Mouse (Mus musculus) right cerebral cortex, postnatal 25 days (tissue): Measurements from ENCODE around the gene Plekha5.

ENCODE experiments used
- DNase-seq: peaks from one replicate; pipeline ENCODE4 v3.0.0; 2022

Gene Plekha5

DNA sequence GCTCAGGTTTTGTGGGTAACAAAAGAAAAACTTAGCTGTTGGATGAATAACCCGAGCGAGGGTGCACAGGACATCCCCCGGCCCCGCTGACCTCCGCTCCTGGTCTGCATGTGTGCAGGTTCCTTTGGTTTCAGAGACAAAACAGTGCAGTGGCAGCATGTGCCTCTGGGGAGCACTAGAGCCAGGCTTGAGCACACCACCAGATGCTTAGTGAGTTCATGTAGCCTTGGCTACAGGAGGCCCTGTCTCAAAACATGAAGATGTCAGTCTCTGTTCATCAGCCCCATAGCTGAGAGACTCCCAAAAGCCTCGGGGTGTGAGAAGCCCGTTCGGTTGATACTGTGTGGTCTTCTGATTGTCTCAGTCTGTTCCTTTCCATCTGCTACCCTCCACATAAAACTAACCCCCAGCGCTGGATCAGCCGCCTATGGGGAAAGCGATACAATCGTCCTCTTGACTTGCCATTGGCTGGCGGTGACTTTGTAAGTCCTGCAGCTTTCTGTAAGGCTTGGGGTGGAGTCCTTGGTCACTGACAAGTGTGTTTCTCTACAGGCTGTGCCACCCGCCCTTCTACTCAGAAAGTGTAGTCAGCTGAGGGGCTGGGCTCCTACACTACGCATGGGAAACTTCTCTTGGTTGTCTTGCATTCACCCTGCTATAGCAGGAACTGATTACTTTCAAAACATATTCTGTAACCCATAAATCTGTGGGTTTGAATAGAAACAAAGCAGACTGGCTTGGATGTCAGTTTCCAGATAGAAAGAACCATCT lies 32.7 kb downstream of the Plekha5 start:
- DNase-seq: no peak

- no peak for DNase-seq
These were observed 36.5 kb downstream of the Plekha5 start for GRCm38 (mm10) chr6:140460398-140460797.

- no peak for DNase-seq
These were observed 41.0 kb downstream of the Plekha5 start for GRCm38 (mm10) chr6:140464818-140465217.

- DNase-seq: no peak
These were observed 42.2 kb downstream of the Plekha5 start for GRCm38 (mm10) chr6:140465946-140466646.

DNA sequence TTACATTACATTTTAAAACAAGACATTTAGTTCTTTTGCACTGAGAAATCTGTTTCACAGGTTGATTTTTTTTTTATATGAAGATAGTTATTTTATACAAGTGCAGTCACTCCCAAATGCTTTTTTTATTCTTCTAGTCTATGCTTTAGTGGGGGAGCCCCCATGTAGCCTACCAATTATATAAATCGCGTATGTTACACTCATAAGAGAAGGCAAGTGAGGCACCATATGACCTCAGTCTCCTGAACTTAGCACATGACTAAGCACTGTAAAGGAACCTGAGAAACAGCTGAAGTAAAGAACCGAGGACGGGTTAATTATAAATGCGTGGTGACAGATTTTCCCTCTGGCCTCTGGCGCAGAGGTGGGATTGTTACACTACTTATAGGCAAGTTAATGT lies 43.0 kb downstream of the Plekha5 start:
- DNase-seq: no peak

GRCm38 (mm10) chr6:140467851-140468250 lies 44.0 kb downstream of the Plekha5 start:
- no peak for DNase-seq

- no peak for DNase-seq
These were observed 45.9 kb downstream of the Plekha5 start for GRCm38 (mm10) chr6:140469791-140470190.

DNA sequence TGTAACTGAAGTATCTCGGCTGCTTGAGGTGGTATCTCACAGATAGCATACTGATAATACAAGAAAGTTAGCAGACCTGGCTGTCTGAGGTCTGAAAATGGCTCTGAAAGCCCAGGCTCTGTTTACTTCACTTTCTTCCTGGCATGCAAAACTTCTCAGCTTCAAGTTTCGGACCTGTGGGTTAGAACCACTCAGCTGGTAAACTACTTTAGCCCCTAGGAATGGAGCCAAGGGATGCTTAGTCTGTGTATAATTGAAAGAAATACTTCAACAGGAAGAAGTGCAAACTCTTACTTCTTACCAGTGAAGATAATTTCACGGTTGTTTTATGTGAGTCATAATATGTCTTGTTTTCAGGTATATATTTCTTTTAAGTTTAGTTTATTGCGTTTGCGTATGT lies 47.9 kb downstream of the Plekha5 start:
- no peak for DNase-seq

GRCm38 (mm10) chr6:140472345-140472744 lies 48.5 kb downstream of the Plekha5 start:
- DNase-seq: peak; percentile 54

- DNase-seq: no peak
These were observed 51.7 kb downstream of the Plekha5 start for GRCm38 (mm10) chr6:140475393-140476087.

DNA sequence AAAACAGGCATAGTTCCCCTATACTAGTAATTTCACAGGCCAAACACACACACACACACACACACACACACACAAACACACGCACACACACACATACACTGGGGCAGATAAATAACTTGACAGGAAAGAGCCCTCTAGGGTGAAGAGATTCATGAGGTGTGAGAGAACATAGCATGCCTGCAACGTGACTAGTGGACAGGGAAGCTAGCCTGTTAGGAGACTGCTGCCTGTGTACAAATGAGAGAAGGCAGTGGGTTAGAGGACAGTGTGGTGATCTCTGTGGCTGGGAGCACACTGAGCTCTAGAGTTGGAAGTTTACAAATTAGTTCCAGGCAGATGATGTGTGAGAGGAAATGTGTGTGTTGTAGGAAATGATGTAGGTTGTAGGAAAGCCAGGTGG lies 53.1 kb downstream of the Plekha5 start:
- no peak for DNase-seq

DNA sequence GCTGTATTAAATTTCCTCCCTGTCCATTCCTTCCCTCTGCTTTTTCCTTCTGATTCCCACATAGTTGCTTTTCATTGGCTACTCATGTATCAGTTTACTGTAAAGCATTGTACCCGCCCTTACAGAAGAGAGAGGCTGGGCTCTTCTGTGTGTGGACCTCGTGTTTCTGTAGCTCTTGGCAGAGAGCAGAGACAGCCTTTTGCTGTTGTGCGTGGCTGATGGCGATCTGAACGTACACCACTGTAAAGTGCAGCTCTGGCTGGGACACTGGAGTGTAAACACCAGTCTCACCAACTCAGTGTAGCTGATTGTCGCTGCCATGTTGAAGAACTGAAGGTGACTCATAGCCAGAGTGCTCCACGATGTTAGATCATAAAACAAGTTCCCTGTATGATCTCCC lies 54.2 kb downstream of the Plekha5 start:
- no peak for DNase-seq

DNA sequence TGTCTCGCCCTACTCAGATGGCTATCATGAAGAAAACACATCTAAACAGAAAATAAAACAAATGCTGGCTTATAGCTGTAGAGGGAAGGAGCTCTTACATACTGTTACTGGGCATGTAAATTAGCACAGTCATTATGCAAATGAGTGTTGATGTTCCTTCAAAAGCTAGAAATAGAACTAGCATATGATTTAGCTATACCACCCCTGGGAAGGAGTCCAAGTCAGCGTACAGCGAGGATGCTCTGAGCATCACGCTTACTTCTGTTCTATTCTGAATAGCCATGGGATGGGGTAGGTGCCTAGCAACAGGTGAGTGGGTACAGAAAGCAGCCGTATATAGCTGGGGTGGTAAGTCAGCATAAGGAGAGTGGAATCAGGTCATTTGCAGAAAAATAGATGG lies 55.1 kb downstream of the Plekha5 start:
- DNase-seq: peak; percentile 73

DNA sequence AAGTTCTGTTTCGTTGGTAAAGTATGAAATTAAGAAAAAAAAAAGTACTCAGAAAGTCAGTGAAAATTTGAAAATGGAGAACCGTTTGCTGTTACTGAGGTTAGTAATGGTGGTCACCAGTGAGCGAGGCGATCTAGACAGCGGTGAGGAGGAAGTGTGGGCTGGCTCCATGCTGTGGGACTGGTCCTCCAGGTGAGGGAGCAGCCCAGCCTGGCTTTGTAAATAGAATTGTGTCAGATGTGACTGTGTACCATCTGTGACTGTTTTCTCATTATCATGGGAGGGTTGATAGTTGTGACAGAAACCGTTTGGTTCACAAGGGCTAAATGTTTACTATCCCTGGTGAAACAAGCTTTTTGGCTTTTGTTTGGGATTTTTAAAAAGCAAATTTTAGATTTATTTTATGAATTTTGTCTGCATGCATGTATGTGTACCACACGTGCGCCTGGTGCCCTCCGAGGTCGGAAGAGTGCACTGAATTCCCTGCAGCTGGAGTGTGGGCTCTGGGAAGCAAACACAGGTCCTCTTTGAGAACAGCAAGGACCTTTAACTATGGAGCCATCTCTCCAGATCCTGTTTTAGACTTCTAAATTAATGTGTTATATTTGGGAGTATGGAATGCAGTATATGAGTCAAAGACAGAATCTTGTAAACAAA lies 56.7 kb downstream of the Plekha5 start:
- DNase-seq: no peak

- no peak for DNase-seq
These were observed 58.0 kb downstream of the Plekha5 start for GRCm38 (mm10) chr6:140481701-140482460.

DNA sequence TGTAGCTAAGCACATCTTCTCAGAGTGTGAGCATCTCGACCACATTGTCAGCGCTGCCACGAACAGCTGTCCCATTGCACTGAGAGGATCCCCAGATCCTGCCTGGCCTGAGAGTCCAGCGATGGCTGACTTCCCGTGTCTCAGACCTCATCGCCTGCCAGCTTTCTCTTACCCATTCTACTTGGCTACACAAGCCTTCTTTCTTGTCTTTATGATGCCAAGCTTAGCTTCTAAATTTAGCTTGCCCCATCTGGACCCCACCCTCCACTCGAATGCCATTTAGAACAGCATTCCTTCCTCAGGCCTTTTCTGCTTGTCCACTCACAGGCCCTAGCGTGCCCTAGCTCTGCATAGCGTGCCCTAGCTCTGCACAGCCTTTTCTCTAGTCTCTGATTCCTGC lies 60.3 kb downstream of the Plekha5 start:
- no peak for DNase-seq

DNA sequence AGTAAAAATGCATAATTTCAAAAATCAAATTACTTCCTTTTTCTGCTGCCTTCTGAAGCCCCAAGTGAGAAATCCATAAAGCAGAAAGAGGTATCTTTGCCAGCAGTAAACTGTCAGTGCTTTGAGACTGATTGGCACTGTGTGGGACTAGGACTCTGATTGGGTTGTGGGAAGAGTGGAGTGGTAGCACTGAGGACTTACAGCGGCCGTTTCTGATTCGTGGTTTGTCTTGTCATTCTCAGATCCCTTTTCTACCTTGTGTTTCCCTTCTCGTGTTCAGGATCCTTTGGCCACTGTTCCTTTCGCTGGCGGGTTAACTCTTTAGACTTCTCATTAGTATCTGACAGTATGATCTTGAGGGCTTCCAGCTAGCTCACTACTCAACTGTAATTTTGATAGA lies 61.8 kb downstream of the Plekha5 start:
- no peak for DNase-seq

DNA sequence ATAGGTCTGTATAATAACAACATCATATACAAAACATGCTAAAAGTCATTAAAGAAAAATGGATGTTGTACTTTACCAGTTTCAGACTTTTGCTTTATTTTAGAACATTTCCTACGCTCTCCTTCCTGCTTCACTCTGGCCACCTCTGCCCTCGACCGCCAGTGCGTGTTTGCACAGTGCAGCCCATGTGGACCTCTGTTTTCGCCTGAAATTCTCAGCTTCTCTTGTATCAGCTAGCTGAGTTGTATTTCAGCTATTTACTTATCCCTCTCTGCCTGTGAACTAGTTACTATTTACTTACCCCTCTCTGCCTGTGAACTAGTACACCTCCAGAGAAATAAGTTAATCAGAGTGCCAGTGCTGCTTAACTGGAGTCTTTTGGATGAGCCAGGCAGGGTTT lies 62.8 kb downstream of the Plekha5 start:
- DNase-seq: no peak

- DNase-seq: no peak
These were observed 63.6 kb downstream of the Plekha5 start for GRCm38 (mm10) chr6:140487489-140487888.

GRCm38 (mm10) chr6:140488673-140489072 lies 64.8 kb downstream of the Plekha5 start:
- DNase-seq: no peak

GRCm38 (mm10) chr6:140489570-140489969 lies 65.7 kb downstream of the Plekha5 start:
- DNase-seq: no peak

- no peak for DNase-seq
These were observed 66.4 kb downstream of the Plekha5 start for GRCm38 (mm10) chr6:140490220-140490619.
